19 mouse cellular contexts compared by ENCODE assay signal in genomic region chr2:53200164-53200885, GRCm38 (mm10). TPM values are rescaled to one million over a fixed set of nuclear protein-coding genes. Genes with fewer than 3 reads are reported as not detected.
DNase-seq lines count a peak whose midpoint lies in the region; ATAC-seq and TF ChIP-seq lines count a peak whose summit lies in the region.
"Had no signal": no experiment of that assay in that cellular context is flagged by ENCODE, and none has a peak within 500 bp of the region (broad histone marks: within the 10 kb centered on the region; RNA-seq: fewer than 3 reads in every experiment).

No protein-coding gene starts in this region.

- no peak overlapping the region for H3K4me3 ChIP-seq in liver, postnatal 0 days (ENCODE audit: low read depth, low read length)
- no peak overlapping the region for H3K4me3 ChIP-seq in liver, embryonic 11.5 days (ENCODE audit: low read depth, low read length)
- H3K4me3 ChIP-seq in megakaryocyte, embryonic 14.5 days (replicated peaks), result peak overlapping the region; percentile 28
- H3K4me3 ChIP-seq: forebrain, embryonic 15.5 days; heart, embryonic 10.5 days; hindbrain, embryonic 13.5 days; limb, embryonic 13.5 days had no signal

- 65% methylated on average over 4 of the region's 4 CpGs for WGBS in liver, postnatal 0 days (ENCODE audit: insufficient replicate concordance)
- WGBS in liver, embryonic 11.5 days, result 83% methylated on average over 4 of the region's 4 CpGs

- H3K27me3 ChIP-seq in liver, postnatal 0 days (ENCODE audit: insufficient read depth, low read length), result no peaks in the 10 kb centered on the region
- no peaks in the 10 kb centered on the region for H3K27me3 ChIP-seq in liver, embryonic 11.5 days (replicated peaks; ENCODE audit: control insufficient read depth, insufficient read depth, low read length)
- no peaks in the 10 kb centered on the region for H3K27me3 ChIP-seq in megakaryocyte, embryonic 14.5 days (replicated peaks)
- H3K27me3 ChIP-seq: forebrain, embryonic 15.5 days; hindbrain, embryonic 13.5 days; limb, embryonic 13.5 days had no signal

- DNase-seq in liver, postnatal 0 days, result no peak
- no peak for DNase-seq in liver, embryonic 11.5 days (ENCODE audit: low spot score)
- DNase-seq in MEL-GATA-1-ER (ENCODE audit: extremely low read depth, low read depth), result peak; percentile 73
- peak; percentile 72 to 76 for DNase-seq in adrenal gland, postnatal 36 days
- no peak for DNase-seq in layer of hippocampus, postnatal 14 days (ENCODE audit: low spot score in 2 of 2)
- DNase-seq in frontal cortex, postnatal 10 days (ENCODE audit: low spot score in 2 of 2), result no peak
- DNase-seq in cerebellum, adult 9-11 months, result no peak
- DNase-seq: cerebellum, adult 11-12 months; gastrocnemius, postnatal 10 days; kidney, adult 11 months; kidney, postnatal 36 days; lung, embryonic 14.5 days; midbrain, embryonic 14.5 days; right cerebral cortex, adult 18-20 months had no signal

- TF ChIP-seq CTCF in liver, postnatal 0 days (IDR thresholded peaks at IDR 0.05; ENCODE audit: low read depth), result no peak

- peaks cover 37% of the 10 kb centered on the region for H3K36me3 ChIP-seq in liver, postnatal 0 days (replicated peaks; ENCODE audit: insufficient read depth, low read length)
- H3K36me3 ChIP-seq in liver, embryonic 11.5 days (ENCODE audit: control insufficient read depth, insufficient read depth, low read length), result peaks cover 19% of the 10 kb centered on the region
- H3K36me3 ChIP-seq in megakaryocyte, embryonic 14.5 days (replicated peaks; ENCODE audit: low read length), result peaks cover 52% of the 10 kb centered on the region

- H3K4me2 ChIP-seq in liver, postnatal 0 days (ENCODE audit: low read depth, low read length), result peak overlapping the region; percentile 16; the same call in 1 of the 2 replicates
- H3K4me2 ChIP-seq in liver, embryonic 11.5 days, result no peak overlapping the region
- H3K4me2 ChIP-seq: forebrain, embryonic 15.5 days; hindbrain, embryonic 13.5 days; limb, embryonic 13.5 days; lung, embryonic 14.5 days had no signal

- 0 out of 2 replicates have a peak overlapping the region, but pooled peaks have one; percentile 13 for H3K27ac ChIP-seq in liver, postnatal 0 days (ENCODE audit: low read depth)
- H3K27ac ChIP-seq in liver, embryonic 11.5 days (ENCODE audit: low read depth, low read length), result no peak overlapping the region
- H3K27ac ChIP-seq: forebrain, embryonic 15.5 days; heart, embryonic 10.5 days; hindbrain, embryonic 13.5 days; limb, embryonic 13.5 days had no signal

- ATAC-seq in liver, postnatal 0 days, result no peak
- ATAC-seq in liver, embryonic 11.5 days (replicated peaks; ENCODE audit: low FRiP score), result no peak
- ATAC-seq: forebrain, embryonic 15.5 days had no signal

- H3K9me3 ChIP-seq in liver, postnatal 0 days (ENCODE audit: low read length), result no peaks in the 10 kb centered on the region
- no peaks in the 10 kb centered on the region for H3K9me3 ChIP-seq in liver, embryonic 11.5 days (ENCODE audit: control insufficient read depth, low read length)
- H3K9me3 ChIP-seq in megakaryocyte, embryonic 14.5 days, result no peaks in the 10 kb centered on the region
- H3K9me3 ChIP-seq: forebrain, embryonic 15.5 days; heart, embryonic 10.5 days; hindbrain, embryonic 13.5 days; limb, embryonic 13.5 days had no signal

- no peaks in the 10 kb centered on the region for H3K4me1 ChIP-seq in liver, postnatal 0 days (ENCODE audit: insufficient read depth)
- no peaks in the 10 kb centered on the region for H3K4me1 ChIP-seq in liver, embryonic 11.5 days (replicated peaks; ENCODE audit: control insufficient read depth, insufficient read depth, low read length)
- peaks cover 18% of the 10 kb centered on the region for H3K4me1 ChIP-seq in megakaryocyte, embryonic 14.5 days
- H3K4me1 ChIP-seq: forebrain, embryonic 15.5 days; heart, embryonic 10.5 days; hindbrain, embryonic 13.5 days; limb, embryonic 13.5 days had no signal

- TF ChIP-seq EP300 in liver, postnatal 0 days (IDR thresholded peaks at IDR 0.05; ENCODE audit: low read depth), result 0 out of 2 replicates have a peak, but pooled peaks have one; percentile 13

- H3K9ac ChIP-seq in liver, postnatal 0 days (replicated peaks), result no peak overlapping the region
- no peak overlapping the region for H3K9ac ChIP-seq in liver, embryonic 11.5 days (ENCODE audit: low read depth, low read length)
- H3K9ac ChIP-seq: forebrain, embryonic 15.5 days; hindbrain, embryonic 13.5 days; limb, embryonic 13.5 days; lung, embryonic 14.5 days had no signal

RNA-seq across cellular contexts. Expression of gene Arl6ip6, which starts 8.8 kb away (rescaled TPM):
- polyA plus RNA-seq in liver, postnatal 0 days (2015; fragmentation: Nextera tagmentation; extraction: Ambion mirVana), result 19.9 and 21.2 TPM in 2 replicates
- 48.0 and 52.3 TPM in 2 replicates for polyA plus RNA-seq in liver, embryonic 11.5 days (2014; fragmentation: Nextera tagmentation; extraction: Ambion mirVana)
- total RNA-seq in adrenal gland, postnatal 36 days (2021), result 10 to 100 TPM; 22.5 to 30.9 TPM
- polyA plus RNA-seq in megakaryocyte, embryonic 14.5 days (2012; ENCODE audit: insufficient read depth, low replicate concordance), result 14.8 and 23.1 TPM in 2 replicates
- total RNA-seq in layer of hippocampus, postnatal 14 days (2021), result 10 to 100 TPM; 13.8 to 14.8 TPM

RNA-seq across cellular contexts. Expression of gene Prpf40a, which starts 9.2 kb away (rescaled TPM):
- 48.8 and 57.9 TPM in 2 replicates for polyA plus RNA-seq in liver, postnatal 0 days (2015; fragmentation: Nextera tagmentation; extraction: Ambion mirVana)
- polyA plus RNA-seq in liver, embryonic 11.5 days (2014; fragmentation: Nextera tagmentation; extraction: Ambion mirVana), result 136 and 154 TPM in 2 replicates
- 10 to 100 TPM; 75.9 to 78.6 TPM for total RNA-seq in adrenal gland, postnatal 36 days (2021)
- polyA plus RNA-seq in megakaryocyte, embryonic 14.5 days (2012; ENCODE audit: insufficient read depth, low replicate concordance), result 2.7 and 8.1 TPM in 2 replicates
- 10 to 100 TPM; 48.5 to 49.4 TPM for total RNA-seq in layer of hippocampus, postnatal 14 days (2021)

Comparison
In these comparisons a context has a peak if more than half of its experiments do, and no peak if none do; other contexts are left out.
1. DNase-seq: peak in MEL-GATA-1-ER (single experiment) and adrenal gland, postnatal 36 days (2 of 2); none in liver, postnatal 0 days (single experiment), liver, embryonic 11.5 days (single experiment), layer of hippocampus, postnatal 14 days (0 of 2), frontal cortex, postnatal 10 days (0 of 2) and cerebellum, adult 9-11 months (single experiment).